Mouse (Mus musculus) embryo, embryonic 11.5 days (tissue): ENCODE results near the gene Mageb3.
"Not testable (repeated sequence)": the region's sequence is repeated elsewhere in the genome, so short reads cannot be mapped to it uniquely, and the experiment has no call there.

Source experiments
- DNase-seq: peaks from one replicate; pipeline ENCODE4 v3.0.0-alpha.2; 2012; ENCODE audit warnings: low read depth, low spot score

Mageb3 gene

GRCm38 (mm10) chr2:121955765-121956223 is at the start of gene Mageb3, which contains the start of gene Ctdspl2:
Gene Mageb3 (minus strand): TSS chr2:121956092.
Gene Ctdspl2 (plus strand): TSS chr2:121956001.
- peak; percentile 87 for DNase-seq

GRCm38 (mm10) chr2:121995738-121996137 is 39.8 kb upstream of the Mageb3 start:
- no peak for DNase-seq

GRCm38 (mm10) chr2:121957216-121957792 is 1.4 kb upstream of the Mageb3 start:
- no peak for DNase-seq

GRCm38 (mm10) chr2:121956224-121957018 is 529 bp upstream of the Mageb3 start:
- peak; percentile 91 for DNase-seq

- DNase-seq, result no peak
Measured at GRCm38 (mm10) chr2:121954971-121955656, 778 bp downstream of the Mageb3 start.

GRCm38 (mm10) chr2:121943364-121943763 is 12.5 kb downstream of the Mageb3 start:
- DNase-seq, result no peak

GRCm38 (mm10) chr2:121937624-121938023 is 18.3 kb downstream of the Mageb3 start:
- DNase-seq, result not testable (repeated sequence)

- no peak for DNase-seq
Measured at GRCm38 (mm10) chr2:121916047-121916970, 39.6 kb downstream of the Mageb3 start.

GRCm38 (mm10) chr2:121909975-121910374 is 45.9 kb downstream of the Mageb3 start:
- DNase-seq, result no peak
